In the genomic region with DNA sequence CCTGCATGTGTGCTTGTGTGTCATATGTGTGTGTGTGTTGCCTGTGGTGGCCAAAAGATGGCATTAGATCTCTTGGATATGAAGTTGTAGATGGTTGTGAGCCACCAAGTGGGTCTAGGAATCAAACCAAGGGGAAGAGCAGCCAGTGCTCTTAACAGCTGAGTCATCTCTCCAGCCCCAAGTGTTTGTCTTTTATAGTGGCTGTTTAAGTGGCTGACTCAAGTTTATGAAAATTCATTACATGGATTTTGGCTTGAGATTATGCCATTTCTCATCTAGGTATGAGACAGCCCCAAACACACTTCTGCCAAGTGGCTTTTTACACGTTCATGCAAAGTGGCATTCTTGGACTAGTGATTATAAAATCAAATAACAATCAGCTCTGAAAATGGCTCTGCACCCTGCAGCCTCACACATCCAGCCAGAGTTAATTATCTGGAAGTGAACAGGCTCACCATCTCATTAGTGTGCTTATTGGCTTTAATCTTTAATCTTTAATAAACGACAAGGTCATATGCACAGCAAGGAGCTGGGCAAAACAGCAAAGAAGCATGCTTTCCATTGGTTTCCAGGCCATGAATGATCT, we compare ENCODE assay signal across 20 mouse cellular contexts. TPM values are rescaled to one million over a fixed set of nuclear protein-coding genes. Genes with fewer than 3 reads are reported as not detected.
DNase-seq lines count a peak whose midpoint lies in the region; ATAC-seq and TF ChIP-seq lines count a peak whose summit lies in the region.
"Had no signal": no experiment of that assay in that cellular context is flagged by ENCODE, and none has a peak within 500 bp of the region (broad histone marks: within the 10 kb centered on the region; RNA-seq: fewer than 3 reads in every experiment).

No protein-coding gene starts in this region.

- H3K4me3 ChIP-seq in hindbrain, embryonic 13.5 days: no peak overlapping the region
- no peak overlapping the region for H3K4me3 ChIP-seq in hindbrain, embryonic 12.5 days
- H3K4me3 ChIP-seq in midbrain, embryonic 14.5 days (replicated peaks; ENCODE audit: low read depth, low read length): no peak overlapping the region
- H3K4me3 ChIP-seq in midbrain, embryonic 11.5 days (ENCODE audit: low read depth, low read length): no peak overlapping the region
- no peak overlapping the region for H3K4me3 ChIP-seq in forebrain, embryonic 16.5 days (replicated peaks; ENCODE audit: low read length)
- H3K4me3 ChIP-seq in gastrocnemius, adult 2 months: no peak overlapping the region
- H3K4me3 ChIP-seq: embryonic facial prominence, embryonic 10.5 days; heart, embryonic 12.5 days; left cerebral cortex, adult 2 months; limb, embryonic 10.5 days; megakaryocyte, embryonic 14.5 days; myocyte had no signal

- no peak for ATAC-seq in hindbrain, embryonic 13.5 days (ENCODE audit: low FRiP score)
- ATAC-seq in hindbrain, embryonic 12.5 days (ENCODE audit: low FRiP score): no peak
- no peak for ATAC-seq in midbrain, embryonic 14.5 days (ENCODE audit: low FRiP score, low TSS enrichment)
- no peak for ATAC-seq in midbrain, embryonic 11.5 days (ENCODE audit: low FRiP score)
- peak; percentile 76 for ATAC-seq in forebrain, embryonic 16.5 days
- ATAC-seq: intestine, embryonic 16.5 days had no signal

- H3K9ac ChIP-seq in hindbrain, embryonic 13.5 days: no peak overlapping the region
- H3K9ac ChIP-seq in hindbrain, embryonic 12.5 days: no peak overlapping the region
- H3K9ac ChIP-seq in midbrain, embryonic 14.5 days (replicated peaks; ENCODE audit: low read length): no peak overlapping the region; the same call in 1 of the 2 replicates
- H3K9ac ChIP-seq in midbrain, embryonic 11.5 days (ENCODE audit: low read length): no peak overlapping the region
- H3K9ac ChIP-seq in forebrain, embryonic 16.5 days (replicated peaks; ENCODE audit: low read depth, low read length): no peak overlapping the region
- H3K9ac ChIP-seq: heart, embryonic 12.5 days had no signal

- TF ChIP-seq CTCF in gastrocnemius, adult 2 months (IDR thresholded peaks at IDR 0.05): no peak

- intact Hi-C loops in gastrocnemius, adult 2 months (cut with DNase I): no loop called here

- no peaks in the 10 kb centered on the region for H3K36me3 ChIP-seq in hindbrain, embryonic 13.5 days
- H3K36me3 ChIP-seq in hindbrain, embryonic 12.5 days: no peaks in the 10 kb centered on the region
- H3K36me3 ChIP-seq in midbrain, embryonic 14.5 days (ENCODE audit: control insufficient read depth, insufficient read depth, low read length): no peaks in the 10 kb centered on the region
- no peaks in the 10 kb centered on the region for H3K36me3 ChIP-seq in midbrain, embryonic 11.5 days (ENCODE audit: control insufficient read depth, insufficient read depth, low read length)
- H3K36me3 ChIP-seq in forebrain, embryonic 16.5 days (ENCODE audit: control insufficient read depth, insufficient read depth): no peaks in the 10 kb centered on the region
- H3K36me3 ChIP-seq: embryonic facial prominence, embryonic 10.5 days; heart, embryonic 12.5 days; limb, embryonic 10.5 days had no signal

- WGBS in hindbrain, embryonic 13.5 days: 39% methylated on average over 2 of the region's 2 CpGs
- 69% methylated on average over 2 of the region's 2 CpGs for WGBS in hindbrain, embryonic 12.5 days
- WGBS in midbrain, embryonic 14.5 days: 40% methylated on average over 2 of the region's 2 CpGs
- WGBS in midbrain, embryonic 11.5 days: 59% methylated on average over 2 of the region's 2 CpGs
- 18% methylated on average over 2 of the region's 2 CpGs for WGBS in forebrain, embryonic 16.5 days

- DNase-seq in midbrain, embryonic 14.5 days: peak; percentile 34
- DNase-seq in midbrain, embryonic 11.5 days (ENCODE audit: low spot score, missing footprints): no peak
- DNase-seq in telencephalon, adult 2 months (ENCODE audit: low read depth, low spot score): peak; percentile 29
- DNase-seq in gastrocnemius, adult 2 months: no peak
- DNase-seq: cerebellum, postnatal 36 days; heart, postnatal 36 days; lung, adult 2 months; thymus, adult 18-20 months had no signal

- no peak overlapping the region for H3K4me2 ChIP-seq in hindbrain, embryonic 13.5 days
- H3K4me2 ChIP-seq in hindbrain, embryonic 12.5 days (replicated peaks): no peak overlapping the region
- H3K4me2 ChIP-seq in midbrain, embryonic 14.5 days (ENCODE audit: low read length): no peak overlapping the region
- H3K4me2 ChIP-seq in midbrain, embryonic 11.5 days: no peak overlapping the region
- H3K4me2 ChIP-seq in forebrain, embryonic 16.5 days (ENCODE audit: low read length): no peak overlapping the region
- H3K4me2 ChIP-seq: heart, embryonic 12.5 days; liver, embryonic 11.5 days had no signal

- H3K9me3 ChIP-seq in hindbrain, embryonic 13.5 days: no peaks in the 10 kb centered on the region
- H3K9me3 ChIP-seq in hindbrain, embryonic 12.5 days (replicated peaks): no peaks in the 10 kb centered on the region
- H3K9me3 ChIP-seq in midbrain, embryonic 14.5 days (ENCODE audit: control insufficient read depth, low read length): no peaks in the 10 kb centered on the region
- no peaks in the 10 kb centered on the region for H3K9me3 ChIP-seq in midbrain, embryonic 11.5 days (ENCODE audit: control insufficient read depth, low read length)
- no peaks in the 10 kb centered on the region for H3K9me3 ChIP-seq in forebrain, embryonic 16.5 days (ENCODE audit: control insufficient read depth, low read length)
- H3K9me3 ChIP-seq: embryonic facial prominence, embryonic 10.5 days; heart, embryonic 12.5 days; limb, embryonic 10.5 days; megakaryocyte, embryonic 14.5 days had no signal

- peak overlapping the region; percentile 64; the same call in 1 of the 2 replicates for H3K27ac ChIP-seq in hindbrain, embryonic 13.5 days
- H3K27ac ChIP-seq in hindbrain, embryonic 12.5 days: no peak overlapping the region
- H3K27ac ChIP-seq in midbrain, embryonic 14.5 days (replicated peaks; ENCODE audit: low read depth, low read length): no peak overlapping the region
- no peak overlapping the region for H3K27ac ChIP-seq in midbrain, embryonic 11.5 days (ENCODE audit: low read depth, low read length)
- H3K27ac ChIP-seq in forebrain, embryonic 16.5 days (ENCODE audit: low read length): no peak overlapping the region
- no peak overlapping the region for H3K27ac ChIP-seq in gastrocnemius, adult 2 months
- H3K27ac ChIP-seq: embryonic facial prominence, embryonic 10.5 days; kidney, postnatal 0 days; left cerebral cortex, adult 2 months; limb, embryonic 10.5 days had no signal

- no peaks in the 10 kb centered on the region for H3K27me3 ChIP-seq in hindbrain, embryonic 13.5 days
- no peaks in the 10 kb centered on the region for H3K27me3 ChIP-seq in hindbrain, embryonic 12.5 days
- H3K27me3 ChIP-seq in midbrain, embryonic 14.5 days (ENCODE audit: control insufficient read depth, insufficient read depth, low read length): no peaks in the 10 kb centered on the region
- H3K27me3 ChIP-seq in midbrain, embryonic 11.5 days (ENCODE audit: control insufficient read depth, insufficient read depth, low read length): no peaks in the 10 kb centered on the region
- no peaks in the 10 kb centered on the region for H3K27me3 ChIP-seq in forebrain, embryonic 16.5 days (replicated peaks; ENCODE audit: control insufficient read depth, insufficient read depth, low read length)
- H3K27me3 ChIP-seq: heart, embryonic 12.5 days had no signal

- peaks cover 9% of the 10 kb centered on the region for H3K4me1 ChIP-seq in hindbrain, embryonic 13.5 days (replicated peaks)
- H3K4me1 ChIP-seq in hindbrain, embryonic 12.5 days: no peaks in the 10 kb centered on the region
- no peaks in the 10 kb centered on the region for H3K4me1 ChIP-seq in midbrain, embryonic 14.5 days (ENCODE audit: control insufficient read depth, insufficient read depth, low read length)
- H3K4me1 ChIP-seq in midbrain, embryonic 11.5 days (ENCODE audit: control insufficient read depth, insufficient read depth, low read length): no peaks in the 10 kb centered on the region
- no peaks in the 10 kb centered on the region for H3K4me1 ChIP-seq in forebrain, embryonic 16.5 days (replicated peaks; ENCODE audit: control insufficient read depth, insufficient read depth, low read length)
- H3K4me1 ChIP-seq: embryonic facial prominence, embryonic 10.5 days; heart, embryonic 12.5 days; limb, embryonic 10.5 days had no signal

RNA-seq across cellular contexts. Expression of a gene that starts 43.3 kb away (rescaled TPM):
- 44.8 and 45.3 TPM in 2 replicates for polyA plus RNA-seq in hindbrain, embryonic 13.5 days (2015; fragmentation: Nextera tagmentation; extraction: Ambion mirVana)
- 13.0 and 19.4 TPM in 2 replicates for polyA plus RNA-seq in hindbrain, embryonic 12.5 days (2016; fragmentation: Nextera tagmentation; extraction: Ambion mirVana)
- polyA plus RNA-seq in midbrain, embryonic 14.5 days (2014; fragmentation: Nextera tagmentation; extraction: Ambion mirVana): 44.5 and 51.9 TPM in 2 replicates
- 3.7 and 4.1 TPM in 2 replicates for polyA plus RNA-seq in midbrain, embryonic 11.5 days (2014; fragmentation: Nextera tagmentation; extraction: Ambion mirVana)
- 33.3 and 38.0 TPM in 2 replicates for polyA plus RNA-seq in forebrain, embryonic 16.5 days (2015; fragmentation: Nextera tagmentation; extraction: Ambion mirVana)
- 1 to 10 TPM; 3.6 to 5.3 TPM for total RNA-seq in gastrocnemius, adult 2 months (2021)

Comparison
In these comparisons a context has a peak if more than half of its experiments do, and no peak if none do; other contexts are left out.
1. DNase-seq: peak in midbrain, embryonic 14.5 days (single experiment) and telencephalon, adult 2 months (single experiment); none in midbrain, embryonic 11.5 days (single experiment) and gastrocnemius, adult 2 months (single experiment).